Mouse (Mus musculus): ENCODE measurements around the gene Esrra. TPM values are rescaled to one million over a fixed set of nuclear protein-coding genes. Genes with fewer than 3 reads are reported as not detected.
A peak's percentile ranks its signal among the peaks of the same experiment; 100 is the strongest.

Gene Esrra
- total RNA-seq (2021): 10 to 100 TPM; 56.0 to 60.9 TPM
- long read RNA-seq, experiment 1, transcript Esrra-201 (7 exons, 2,242 nt): major isoform, 20 of 101 reads
- long read RNA-seq, experiment 1, partial matches to known transcripts: 2 of 101 reads
- long read RNA-seq, experiment 1, other reads (novel, unspliced or antisense): 79 of 101 reads
- long read RNA-seq, experiment 2, transcript Esrra-201 (7 exons, 2,242 nt): major isoform, 14 of 89 reads
- long read RNA-seq, experiment 2, partial matches to known transcripts: 2 of 89 reads
- long read RNA-seq, experiment 2, other reads (novel, unspliced or antisense): 73 of 89 reads

- intact Hi-C loops (cut with DNase I): loop anchor here (5.0 kb wide), 1 partner anchor 55 kb away; the partner anchor contains the start of gene Plcb3
These were observed at the start of gene Esrra for GRCm38 (mm10) chr19:6921647-6922567. Gene Esrra, minus strand, starts transcription at chr19:6921813.

GRCm38 (mm10) chr19:6970460-6971085, 49.0 kb upstream of the Esrra start:
- intact Hi-C loops (cut with DNase I): no loop called here
- no peak for DNase-seq (ENCODE audit: low spot score in 2 of 2)

More at GRCm38 (mm10) chr19:6921647-6922567, at the start of gene Esrra:
- peak; percentile 100 for DNase-seq (ENCODE audit: low spot score in 2 of 2)

DNA sequence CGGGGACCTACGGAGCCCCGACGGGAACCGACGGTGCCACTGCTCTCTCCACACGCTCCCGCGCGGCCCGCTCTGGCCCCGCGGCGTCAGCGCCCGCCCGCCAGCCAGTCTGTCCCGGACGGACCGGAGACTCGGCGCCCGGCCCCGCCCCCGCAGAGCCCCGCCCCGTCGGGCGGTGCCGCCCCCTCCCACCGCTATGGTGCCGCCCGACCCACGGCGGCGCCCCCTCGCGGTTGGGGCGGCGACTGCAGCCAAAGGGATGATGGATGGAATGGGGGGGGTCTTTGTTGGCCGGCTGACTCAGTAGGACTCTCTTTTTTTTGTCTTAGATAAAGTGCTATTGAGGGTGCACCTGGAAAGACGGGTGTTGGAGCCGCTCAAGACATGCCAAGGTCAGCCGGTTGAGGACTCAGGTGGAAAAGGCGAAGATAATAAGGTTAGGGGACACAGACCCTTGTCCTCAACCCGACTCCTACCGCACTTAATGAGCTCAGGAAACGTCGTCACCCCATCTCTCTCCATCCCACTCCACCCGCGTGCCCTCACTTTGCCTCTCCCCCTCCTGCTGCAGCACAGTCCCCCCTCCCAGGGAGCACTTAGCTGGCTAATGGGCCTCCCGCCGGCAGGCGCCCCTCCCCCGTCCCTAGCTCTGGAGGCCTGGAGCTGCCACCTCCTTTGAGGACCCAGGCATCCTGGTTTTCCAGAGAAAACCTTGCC, 48.2 kb upstream of the Esrra start:
- intact Hi-C loops (cut with DNase I): no loop called here

GRCm38 (mm10) chr19:6969291-6969664, 47.7 kb upstream of the Esrra start:
- intact Hi-C loops (cut with DNase I): no loop called here
- no peak for DNase-seq (ENCODE audit: low spot score in 2 of 2)

More for the DNA sequence above, 48.2 kb upstream of the Esrra start:
- DNase-seq (ENCODE audit: low spot score in 2 of 2): peak in 1 of 2 experiments; percentile 29

- no peak for DNase-seq (ENCODE audit: low spot score in 2 of 2)
- intact Hi-C loops (cut with DNase I): no loop called here
These were observed 47.1 kb upstream of the Esrra start for GRCm38 (mm10) chr19:6968491-6969271.

DNA sequence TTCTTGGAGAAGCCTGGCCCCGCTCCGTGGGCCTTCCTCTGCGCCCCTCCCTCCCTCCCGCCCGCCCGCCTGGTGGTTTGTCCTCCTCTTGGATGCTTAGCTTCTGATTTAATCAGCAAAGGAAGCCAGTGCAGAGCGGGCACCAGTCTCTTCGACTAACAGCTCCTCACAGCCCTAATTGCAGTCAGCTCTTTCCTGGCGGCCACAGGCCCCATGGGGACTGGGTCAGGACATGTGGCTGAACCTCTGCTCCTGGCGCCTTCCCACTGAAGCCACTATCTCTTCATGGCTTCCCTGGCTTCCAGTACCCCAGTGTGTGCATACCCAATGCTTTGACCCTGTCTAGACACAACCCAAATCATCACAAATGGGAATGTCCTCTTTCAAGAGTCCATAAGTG, 34.8 kb upstream of the Esrra start:
- DNase-seq (ENCODE audit: low spot score in 2 of 2): no peak
- intact Hi-C loops (cut with DNase I): no loop called here

DNA sequence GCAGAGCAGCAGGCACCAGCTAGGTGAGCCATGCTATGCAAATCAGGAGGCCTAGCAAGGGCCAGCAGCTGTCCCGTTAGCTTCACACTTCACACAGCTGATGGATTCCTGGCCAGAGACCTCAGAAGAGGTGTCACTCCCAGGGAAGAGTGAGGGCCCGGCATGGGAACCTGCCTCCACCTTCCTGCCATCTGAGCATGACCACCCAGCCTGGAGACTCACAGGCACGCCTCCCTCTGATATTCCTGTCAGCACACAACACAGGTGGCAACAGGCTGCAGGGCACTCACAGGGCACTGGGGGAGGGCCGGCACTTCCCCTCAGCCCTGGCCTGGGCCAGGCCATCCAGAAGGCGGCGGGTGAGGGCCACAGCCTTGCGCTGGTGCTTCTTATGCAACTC, 33.8 kb upstream of the Esrra start:
- no peak for DNase-seq (ENCODE audit: low spot score in 2 of 2)
- intact Hi-C loops (cut with DNase I): no loop called here

- DNase-seq (ENCODE audit: low spot score in 2 of 2): no peak
These were observed 32.4 kb upstream of the Esrra start for GRCm38 (mm10) chr19:6954046-6954445.

GRCm38 (mm10) chr19:6952712-6953037, 31.1 kb upstream of the Esrra start:
- intact Hi-C loops (cut with DNase I): no loop called here
- no peak for DNase-seq (ENCODE audit: low spot score in 2 of 2)

More at GRCm38 (mm10) chr19:6954046-6954445, 32.4 kb upstream of the Esrra start:
- intact Hi-C loops (cut with DNase I): no loop called here

- intact Hi-C loops (cut with DNase I): no loop called here
- peak; percentile 69 to 71 for DNase-seq (ENCODE audit: low spot score in 2 of 2)
These were observed 30.5 kb upstream of the Esrra start for GRCm38 (mm10) chr19:6951994-6952711.

DNA sequence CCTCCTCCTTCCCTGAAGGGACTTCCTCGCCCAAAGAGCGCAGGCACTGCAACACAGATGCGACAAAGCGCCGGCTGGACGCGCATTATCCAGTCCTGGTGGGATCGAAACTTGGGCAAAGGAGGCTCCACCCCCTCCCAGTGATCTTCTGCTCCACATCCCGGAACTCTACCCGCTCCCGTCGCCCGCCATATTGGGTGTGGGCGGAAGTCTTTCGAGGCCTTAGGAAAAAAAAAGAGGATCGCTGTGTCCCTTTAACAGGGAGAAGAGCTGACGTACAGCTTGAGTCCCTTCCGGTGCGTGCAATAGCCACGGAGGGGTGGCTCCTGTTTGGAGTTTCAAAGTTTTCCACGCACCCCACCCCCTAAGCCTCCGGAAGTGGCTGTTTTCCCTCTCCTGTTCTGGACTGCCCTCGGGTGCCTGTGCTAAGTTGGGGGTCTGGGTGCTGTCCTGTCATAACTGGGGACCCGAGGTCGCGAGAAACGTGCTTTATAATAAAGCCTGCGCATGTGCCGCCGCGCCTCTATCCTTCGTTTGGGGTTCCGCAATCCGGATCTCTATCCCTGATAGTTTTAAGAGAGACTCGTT, 29.9 kb upstream of the Esrra start:
- peak; percentile 90 to 91 for DNase-seq (ENCODE audit: low spot score in 2 of 2)
- intact Hi-C loops (cut with DNase I): no loop called here

- DNase-seq (ENCODE audit: low spot score in 2 of 2): peak in 1 of 2 experiments; percentile 50
- intact Hi-C loops (cut with DNase I): no loop called here
These were observed 29.1 kb upstream of the Esrra start for GRCm38 (mm10) chr19:6950613-6951153.

- no peak for DNase-seq (ENCODE audit: low spot score in 2 of 2)
- intact Hi-C loops (cut with DNase I): no loop called here
These were observed 28.3 kb upstream of the Esrra start for GRCm38 (mm10) chr19:6949951-6950350.

GRCm38 (mm10) chr19:6949532-6949931, 27.9 kb upstream of the Esrra start:
- intact Hi-C loops (cut with DNase I): no loop called here
- no peak for DNase-seq (ENCODE audit: low spot score in 2 of 2)

- intact Hi-C loops (cut with DNase I): no loop called here
- no peak for DNase-seq (ENCODE audit: low spot score in 2 of 2)
These were observed 26.6 kb upstream of the Esrra start for GRCm38 (mm10) chr19:6948186-6948585.

DNA sequence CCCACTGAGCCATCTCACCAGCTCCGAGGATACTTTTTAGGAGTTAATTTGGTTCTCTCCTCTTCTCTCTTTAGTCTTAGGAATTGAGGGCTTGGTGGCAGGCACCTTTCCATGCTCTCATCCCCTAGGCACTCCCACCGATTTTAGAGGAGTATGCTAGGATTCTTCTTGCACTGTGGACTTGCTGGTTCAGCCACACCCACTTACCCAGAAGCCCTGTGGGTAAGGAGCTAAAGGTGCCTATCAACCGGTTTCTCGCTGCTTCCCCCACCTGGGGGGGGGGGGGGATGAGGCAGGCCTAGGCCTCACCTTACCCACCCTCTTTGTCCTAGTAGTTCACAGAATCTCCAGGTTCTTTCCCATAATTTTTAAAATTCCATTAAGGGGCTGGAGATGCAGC, 26.1 kb upstream of the Esrra start:
- DNase-seq (ENCODE audit: low spot score in 2 of 2): no peak
- intact Hi-C loops (cut with DNase I): no loop called here

- intact Hi-C loops (cut with DNase I): loop anchor here (5.0 kb wide), 1 partner anchor 34 kb away; the partner anchor contains the start of gene Plcb3
- no peak for DNase-seq (ENCODE audit: low spot score in 2 of 2)
These were observed 22.1 kb upstream of the Esrra start for GRCm38 (mm10) chr19:6943709-6944108.

Measured in left cerebral cortex, postnatal 14 days (tissue).